Mouse (Mus musculus) liver, embryonic 16.5 days (tissue): ENCODE results near the gene Prr15l. TPM values are rescaled to one million over a fixed set of nuclear protein-coding genes. Genes with fewer than 3 reads are reported as not detected.

Source experiments
- ATAC-seq: fragments of 200-750 bp; cut with Nextera tagmentation; 2 replicates; pipeline ENCODE4 v1.8.0; 2017; ENCODE audit warnings: low read depth, mild to moderate bottlenecking, moderate number of reproducible peaks, moderate library complexity
- H3K27ac ChIP-seq: fragments of 300-500 bp; sonication (generic); 2 replicates; pipeline ENCODE4 v1.5.1; 2014; ENCODE audit warnings: mild to moderate bottlenecking, low read length
- H3K27me3 ChIP-seq: fragments of 300-500 bp; sonication (generic); 2 replicates; pipeline ENCODE4 v1.6.1; 2014; ENCODE audit warnings: low read depth, low read length, mixed read lengths; ENCODE audit not compliant: control insufficient read depth, insufficient read depth
- H3K36me3 ChIP-seq: fragments of 300-500 bp; sonication (generic); 2 replicates; pipeline ENCODE4 v1.6.1; 2014; ENCODE audit warnings: mild to moderate bottlenecking; ENCODE audit not compliant: control insufficient read depth, insufficient read depth
- H3K4me1 ChIP-seq: fragments of 300-500 bp; sonication (generic); 2 replicates; pipeline ENCODE4 v1.6.1; 2014; ENCODE audit warnings: low read depth, low read length, mixed read lengths; ENCODE audit not compliant: control insufficient read depth
- H3K4me2 ChIP-seq: fragments of 300-500 bp; sonication (generic); 2 replicates; pipeline ENCODE4 v1.6.1; 2014; ENCODE audit warnings: low read depth, low read length, mixed read lengths
- H3K4me3 ChIP-seq: fragments of 300-500 bp; sonication (generic); 2 replicates; pipeline ENCODE4 v1.5.1; 2014; ENCODE audit warnings: low read depth, mild to moderate bottlenecking, low read length
- H3K9ac ChIP-seq: fragments of 300-500 bp; sonication (generic); 2 replicates; pipeline ENCODE4 v1.6.1; 2014; ENCODE audit warnings: low read depth, low read length
- H3K9me3 ChIP-seq: fragments of 300-500 bp; sonication (generic); replicated peaks from 2 replicates; pipeline ENCODE4 v1.6.1; 2016; ENCODE audit warnings: low read length; ENCODE audit not compliant: control insufficient read depth
- WGBS: fragments of 180-500 bp; shearing (Covaris S2); extraction: QIAGEN DNeasy Blood & Tissue Kit; methylation state at CpG from one replicate; pipeline ENCODE4 v1.1.7; 2014; ENCODE audit not compliant: insufficient replicate concordance; 5-methylcytosine and 5-hydroxymethylcytosine counted together
- polyA plus RNA-seq: library from polyadenylated mRNA; unstranded; fragments of >200 nt; fragmentation: Nextera tagmentation; extraction: Ambion mirVana; gene quantifications from 2 replicates; pipeline ENCODE4 v1.2.1, GENCODE M21; 2015

Gene Prr15l
- polyA plus RNA-seq, 1 experiment from 2014 or later, result 7.1 TPM

DNA sequence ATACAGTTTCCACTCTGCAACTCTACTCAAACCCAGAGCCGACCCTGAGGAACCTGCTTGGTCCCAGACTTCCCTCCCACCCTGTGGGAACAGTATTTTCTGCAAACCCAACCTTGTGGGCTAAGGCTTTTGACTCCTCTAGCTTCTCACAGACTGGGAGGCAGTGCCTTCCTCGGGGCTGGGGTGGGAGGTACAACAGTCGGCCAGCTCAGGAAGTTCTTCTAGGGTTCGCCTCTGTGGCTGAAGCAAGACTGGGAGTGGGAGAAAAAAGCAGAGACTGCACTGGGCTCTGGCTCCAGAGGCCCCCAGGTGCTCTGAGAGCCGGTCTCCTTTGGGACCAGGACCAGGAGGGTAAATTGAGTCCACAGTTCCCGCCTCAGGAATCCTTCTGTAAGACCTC is 25.0 kb downstream of the Prr15l start:
- Histone ChIP-seq H3K4me1 (peaks cover 71% of the 10 kb centered on the region), H3K27ac (peak overlapping the region; percentile 3), H3K9me3 (no peaks in the 10 kb centered on the region), H3K36me3 (peaks cover 86% of the 10 kb centered on the region), H3K4me2 (no peak overlapping the region), H3K9ac (no peak overlapping the region), H3K4me3 (no peak overlapping the region), H3K27me3 (no peaks in the 10 kb centered on the region)
- 64% methylated on average over 6 of the region's 6 CpGs for WGBS
- ATAC-seq, result no peak

DNA sequence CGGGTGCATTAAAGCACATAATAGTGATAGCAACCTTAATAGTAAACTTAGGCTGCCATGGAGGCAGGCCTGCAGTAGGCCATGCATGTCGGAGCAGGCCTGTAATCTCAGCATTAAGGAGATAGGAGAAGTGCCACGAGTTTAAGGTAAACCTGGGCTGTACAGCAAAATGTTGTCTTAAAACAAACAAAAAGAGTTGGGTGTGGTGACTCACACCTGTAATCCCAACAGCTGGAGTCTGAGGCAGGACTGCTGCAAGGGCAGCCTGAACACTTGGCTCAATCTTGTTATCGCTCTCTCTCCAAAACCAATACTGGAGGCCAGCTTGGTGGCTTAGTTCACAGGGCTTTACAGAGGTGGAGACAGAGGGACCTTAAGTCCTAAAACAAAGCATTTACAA is 27.2 kb downstream of the Prr15l start:
- ATAC-seq, result no peak
- Histone ChIP-seq H3K27me3 (no peaks in the 10 kb centered on the region), H3K9me3 (no peaks in the 10 kb centered on the region), H3K36me3 (peaks cover 94% of the 10 kb centered on the region), H3K9ac (peak overlapping the region; percentile 42; the same call in 1 of the 2 replicates), H3K4me1 (peaks cover 57% of the 10 kb centered on the region), H3K4me2 (peak overlapping the region; percentile 54; the same call in 1 of the 2 replicates), H3K4me3 (no peak overlapping the region), H3K27ac (peak overlapping the region; percentile 93)
- 62% methylated on average over 4 of the region's 4 CpGs for WGBS

DNA sequence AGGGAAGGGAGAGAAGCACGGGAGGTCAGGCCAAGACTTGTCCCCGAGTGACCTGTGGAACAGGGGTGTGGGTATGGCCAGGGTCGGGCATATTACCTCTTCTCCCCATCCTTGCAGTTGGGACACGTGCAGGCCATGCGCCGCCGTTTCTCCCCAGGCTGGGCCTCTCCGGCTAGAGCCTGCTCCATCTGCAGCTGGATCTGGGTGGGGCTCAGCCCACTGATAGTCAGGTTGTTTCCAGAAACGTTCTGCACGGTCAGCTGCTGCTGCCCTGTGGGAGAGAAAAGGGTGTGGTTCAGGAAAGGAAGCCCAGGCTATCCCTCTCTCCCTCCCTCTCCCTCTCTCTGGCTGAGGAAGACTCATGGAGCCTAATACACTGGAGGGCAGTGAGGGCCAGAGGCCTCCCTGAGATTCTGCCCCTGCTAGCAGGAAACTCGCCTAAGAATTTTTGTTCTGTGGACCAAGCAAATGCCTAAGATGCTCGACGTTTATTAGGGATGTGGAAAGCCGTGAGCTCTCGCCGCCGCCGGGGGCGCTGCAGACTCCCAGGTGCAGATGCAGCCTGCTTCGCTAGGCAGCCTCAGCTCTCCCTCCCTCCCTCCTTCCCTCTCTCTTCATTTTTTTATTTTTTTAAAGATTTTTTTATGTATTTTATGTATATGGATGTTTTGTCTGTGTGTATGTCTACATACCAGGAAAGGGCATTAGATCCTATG is 28.3 kb downstream of the Prr15l start:
- H3K4me3 ChIP-seq, result peak overlapping the region; percentile 31
- peak; percentile 91 for ATAC-seq
- H3K9ac ChIP-seq, result peak overlapping the region; percentile 42
- H3K4me2 ChIP-seq, result peak overlapping the region; percentile 54
- WGBS, result 40% methylated on average over 20 of the region's 20 CpGs
- H3K9me3 ChIP-seq, result no peaks in the 10 kb centered on the region
- peak overlapping the region; percentile 93 for H3K27ac ChIP-seq
- H3K27me3 ChIP-seq, result no peaks in the 10 kb centered on the region
- peaks cover 94% of the 10 kb centered on the region for H3K36me3 ChIP-seq
- H3K4me1 ChIP-seq, result peaks cover 56% of the 10 kb centered on the region

DNA sequence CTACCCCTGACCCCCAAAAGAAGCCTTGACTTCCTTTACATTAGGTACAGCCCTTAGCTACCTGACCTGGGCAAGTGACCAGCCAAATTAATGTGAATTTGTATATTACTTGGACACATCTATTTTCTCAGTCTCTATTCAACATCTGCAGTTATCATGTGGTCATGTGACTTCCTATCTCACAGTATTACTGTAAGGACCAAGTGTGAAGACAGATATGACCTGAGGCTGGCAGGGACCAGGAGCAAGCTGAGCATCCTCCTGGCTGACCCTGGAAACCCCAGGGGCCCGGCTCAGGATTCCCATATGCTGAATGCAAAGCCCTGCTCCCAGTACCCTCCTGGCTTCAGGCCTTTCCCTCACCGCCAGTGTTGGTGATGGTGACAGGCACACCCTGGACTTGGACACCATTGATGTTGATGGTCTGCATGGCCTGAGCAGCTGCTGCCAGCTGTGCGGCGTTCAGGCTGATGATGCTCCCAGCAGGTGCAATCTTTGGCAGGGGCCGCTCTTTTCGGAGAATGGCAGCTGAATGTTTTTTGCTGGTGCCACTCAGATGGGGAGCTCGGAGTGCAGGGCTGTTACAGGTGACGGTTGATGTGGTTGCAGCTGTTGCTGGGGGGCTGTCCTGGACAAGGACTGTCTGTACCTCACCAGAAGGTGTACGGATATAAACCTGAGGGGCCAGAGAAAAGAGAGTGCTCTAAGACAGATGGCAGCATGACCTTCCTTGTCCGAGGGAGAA is 29.3 kb downstream of the Prr15l start:
- H3K4me3 ChIP-seq, result peak overlapping the region; percentile 1; the same call in 1 of the 2 replicates
- H3K36me3 ChIP-seq, result peaks cover 93% of the 10 kb centered on the region
- H3K9ac ChIP-seq, result peak overlapping the region; percentile 42
- H3K27me3 ChIP-seq, result no peaks in the 10 kb centered on the region
- WGBS, result 86% methylated on average over 10 of the region's 10 CpGs
- peaks cover 65% of the 10 kb centered on the region for H3K4me1 ChIP-seq
- H3K27ac ChIP-seq, result peak overlapping the region; percentile 93
- peak; percentile 47 for ATAC-seq
- H3K4me2 ChIP-seq, result peak overlapping the region; percentile 40
- no peaks in the 10 kb centered on the region for H3K9me3 ChIP-seq

DNA sequence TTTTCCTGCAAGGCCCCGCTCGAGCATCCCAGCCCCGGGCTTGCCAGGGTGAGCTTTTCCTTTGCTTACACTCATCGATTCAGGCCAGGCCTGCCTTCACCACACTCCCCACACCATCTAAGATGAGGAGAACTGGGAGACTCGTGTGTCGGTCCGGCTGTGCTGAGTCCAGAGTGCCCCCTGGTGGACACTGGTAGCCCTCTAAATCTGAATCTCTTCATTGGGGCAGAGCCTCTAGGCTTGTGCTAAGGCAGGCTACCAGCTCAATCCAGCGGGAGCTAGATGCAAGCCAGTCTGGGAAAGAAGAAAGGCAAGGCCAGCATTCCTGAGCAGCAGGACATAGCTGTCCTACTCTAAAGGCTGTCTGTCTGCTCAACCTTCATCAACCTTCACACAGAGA is 35.7 kb downstream of the Prr15l start:
- H3K9ac ChIP-seq, result peak overlapping the region; percentile 27; the same call in 1 of the 2 replicates
- whole genome bisulfite sequencing, result 25% methylated on average over 8 of the region's 8 CpGs
- H3K4me2 ChIP-seq, result no peak overlapping the region
- peaks cover 44% of the 10 kb centered on the region for H3K36me3 ChIP-seq
- no peaks in the 10 kb centered on the region for H3K27me3 ChIP-seq
- H3K4me3 ChIP-seq, result no peak overlapping the region
- H3K4me1 ChIP-seq, result peaks cover 60% of the 10 kb centered on the region
- H3K9me3 ChIP-seq, result no peaks in the 10 kb centered on the region
- peak overlapping the region; percentile 50 for H3K27ac ChIP-seq
- ATAC-seq, result peak; percentile 61

DNA sequence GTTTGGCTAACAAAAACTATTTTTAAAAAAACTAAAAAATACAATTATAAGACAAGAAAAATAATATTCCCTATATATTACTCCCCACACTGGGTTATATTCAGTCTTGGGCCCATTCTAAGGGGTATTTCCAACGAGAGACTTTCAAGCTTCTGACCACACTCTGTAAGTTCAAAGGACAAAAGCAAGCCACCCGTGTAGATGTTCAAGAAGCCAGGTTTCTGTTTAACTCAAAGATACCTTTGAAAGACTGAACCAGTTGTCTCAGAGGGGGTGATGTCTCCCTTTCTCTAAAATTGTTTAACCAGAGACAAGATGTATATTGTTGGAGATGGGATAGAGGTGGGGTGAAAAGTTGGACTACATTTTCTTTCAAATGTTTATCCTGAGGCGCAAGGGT is 38.3 kb downstream of the Prr15l start:
- peaks cover 76% of the 10 kb centered on the region for H3K4me1 ChIP-seq
- ATAC-seq, result no peak
- no peaks in the 10 kb centered on the region for H3K27me3 ChIP-seq
- no peak overlapping the region for H3K4me2 ChIP-seq
- no peak overlapping the region for H3K4me3 ChIP-seq
- 66% methylated on average over 3 of the region's 3 CpGs for WGBS
- no peaks in the 10 kb centered on the region for H3K9me3 ChIP-seq
- H3K36me3 ChIP-seq, result peaks cover 18% of the 10 kb centered on the region
- H3K27ac ChIP-seq, result peak overlapping the region; percentile 45
- H3K9ac ChIP-seq, result no peak overlapping the region

DNA sequence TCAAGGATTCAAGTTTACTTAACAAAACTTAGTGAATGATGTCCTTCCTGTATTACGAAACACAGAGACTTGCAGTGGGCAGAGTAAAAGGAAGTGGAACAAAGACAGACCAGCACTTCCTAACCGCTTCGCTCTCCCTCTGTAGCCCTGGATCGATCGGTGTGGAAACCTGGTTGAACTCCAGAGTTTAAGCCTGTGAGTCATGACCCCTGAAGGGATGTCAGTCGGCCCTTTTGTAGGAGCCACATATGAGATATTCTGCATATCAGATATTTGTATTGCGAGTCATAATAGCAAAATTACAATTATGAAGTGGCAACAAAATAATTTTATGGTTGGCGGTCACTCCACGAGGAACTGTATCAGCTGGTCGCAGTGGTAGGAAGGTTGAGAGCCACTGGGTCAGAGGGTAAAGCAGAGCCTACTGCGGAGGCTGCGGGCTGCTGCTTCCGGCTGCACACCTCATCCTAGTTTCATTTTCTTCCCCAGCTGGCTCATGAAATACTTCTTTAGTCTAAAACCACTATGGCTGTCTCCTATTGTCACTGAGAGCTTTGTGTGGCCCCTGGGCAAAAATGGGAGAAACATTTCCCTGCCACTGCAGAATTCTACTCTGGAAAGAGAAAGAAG is 39.1 kb downstream of the Prr15l start:
- Histone ChIP-seq H3K4me2 (peak overlapping the region; percentile 72), H3K27me3 (no peaks in the 10 kb centered on the region), H3K4me3 (peak overlapping the region; percentile 44), H3K9me3 (no peaks in the 10 kb centered on the region), H3K9ac (peak overlapping the region; percentile 53), H3K27ac (peak overlapping the region; percentile 87), H3K4me1 (peaks cover 73% of the 10 kb centered on the region), H3K36me3 (peaks cover 11% of the 10 kb centered on the region; the same call in 1 of the 2 replicates)
- 17% methylated on average over 13 of the region's 13 CpGs for WGBS
- peak; percentile 44; the same call in 1 of the 2 replicates for ATAC-seq

DNA sequence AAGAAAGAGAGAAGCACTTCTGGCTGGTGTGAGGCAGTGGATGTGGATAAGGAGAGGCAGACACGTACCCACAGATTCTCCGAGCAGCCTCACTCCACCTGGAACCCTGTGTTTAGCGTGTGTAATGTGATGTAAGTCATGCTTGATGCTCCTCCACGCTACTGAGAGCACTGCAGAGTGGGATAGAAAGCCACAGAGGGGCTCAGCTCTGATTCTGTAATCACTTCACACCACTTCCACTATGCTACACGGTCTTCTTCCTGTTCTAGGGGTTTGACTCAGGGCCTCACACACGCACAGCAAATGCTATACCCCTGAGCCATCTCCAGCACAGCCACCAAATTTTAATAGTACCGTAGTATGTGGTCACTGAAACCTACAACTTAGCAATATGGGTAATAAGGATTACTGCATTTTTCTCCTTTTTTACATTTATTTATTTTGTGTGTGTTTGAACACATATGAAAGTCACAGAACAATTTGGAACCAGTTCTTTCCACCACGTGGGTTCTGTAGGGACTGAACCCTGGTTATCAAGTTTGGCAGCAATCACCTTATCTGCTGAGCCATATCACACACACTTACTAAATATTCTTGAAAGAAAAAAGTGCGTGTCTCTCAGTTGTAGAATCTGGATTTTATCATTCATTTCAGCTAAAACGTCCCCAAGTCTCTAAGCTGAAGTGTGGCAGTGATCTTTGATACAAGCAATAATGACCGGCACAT is 39.8 kb downstream of the Prr15l start:
- WGBS, result 17% methylated on average over 11 of the region's 11 CpGs
- peaks cover 5% of the 10 kb centered on the region; the same call in 1 of the 2 replicates for H3K36me3 ChIP-seq
- H3K27me3 ChIP-seq, result no peaks in the 10 kb centered on the region
- peak overlapping the region; percentile 87 for H3K27ac ChIP-seq
- peak overlapping the region; percentile 72 for H3K4me2 ChIP-seq
- ATAC-seq, result no peak
- peak overlapping the region; percentile 44 for H3K4me3 ChIP-seq
- peaks cover 66% of the 10 kb centered on the region for H3K4me1 ChIP-seq
- no peaks in the 10 kb centered on the region for H3K9me3 ChIP-seq
- H3K9ac ChIP-seq, result peak overlapping the region; percentile 53
